Mouse (Mus musculus): ENCODE measurements at regions not wholly inside any gene's neighbourhood (a gene's known extent, or its start where the extent isn't known, plus 50 kb on each side); places are given as distances from the start of the nearest gene placed in this dataset.

- DNase-seq (ENCODE audit: low spot score), result no peak
These were observed 135.6 kb downstream of the Rbm19 start for GRCm38 (mm10) chr5:120251697-120252401.

DNA sequence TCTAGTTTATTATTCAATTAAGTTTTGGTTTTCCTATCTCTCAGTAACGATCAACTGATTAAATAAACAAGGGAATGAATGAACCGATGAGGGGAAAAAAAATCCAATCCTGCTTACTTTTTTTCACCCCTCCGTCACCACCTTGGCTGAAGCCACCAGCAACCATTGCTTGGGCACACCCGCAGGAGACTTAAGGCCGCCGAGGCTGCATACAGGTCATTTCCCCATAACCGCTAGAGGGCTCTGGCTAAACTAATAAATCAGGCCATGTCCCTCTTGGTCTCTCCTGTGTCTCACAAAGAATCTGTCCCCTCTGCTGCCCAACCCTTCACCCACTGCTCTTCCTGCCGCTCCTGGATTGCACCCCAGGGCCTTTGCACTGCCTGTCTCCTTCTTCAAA, 136.3 kb downstream of the Rbm19 start:
- no peak for DNase-seq (ENCODE audit: low spot score)

GRCm38 (mm10) chr5:120262715-120263273, 146.5 kb downstream of the Rbm19 start:
- no peak for DNase-seq (ENCODE audit: low spot score)

DNA sequence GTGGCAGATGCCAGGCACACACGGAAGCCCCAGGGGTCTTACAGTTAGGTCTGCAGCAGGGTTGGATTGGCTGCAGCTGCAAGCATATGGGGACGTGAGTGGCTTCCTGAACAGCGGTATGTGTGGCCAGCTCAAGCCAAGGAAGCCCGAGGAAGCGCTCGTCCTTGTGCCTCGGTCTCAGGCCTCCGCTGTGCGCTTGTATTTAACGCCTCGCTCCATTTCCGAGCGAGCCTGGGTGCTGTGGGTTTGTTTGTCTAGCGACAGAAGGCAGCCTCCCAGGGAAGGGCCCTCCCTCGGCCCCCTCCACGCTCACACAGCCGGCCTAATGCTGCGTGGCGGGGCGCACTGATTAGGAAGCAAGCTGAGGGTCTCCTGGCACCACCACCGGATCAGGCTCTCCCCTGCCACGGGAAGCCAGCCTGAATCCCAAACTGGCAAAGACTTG, 153.2 kb downstream of the Rbm19 start:
- no peak for DNase-seq (ENCODE audit: low spot score)

GRCm38 (mm10) chr5:120270887-120271616, 154.8 kb downstream of the Rbm19 start:
- DNase-seq (ENCODE audit: low spot score), result no peak

- no peak for DNase-seq (ENCODE audit: low spot score)
These were observed 155.3 kb upstream of the Lhx5 start for GRCm38 (mm10) chr5:120276229-120276628.

- DNase-seq (ENCODE audit: low spot score), result no peak
These were observed 151.2 kb upstream of the Lhx5 start for GRCm38 (mm10) chr5:120280321-120280720.

GRCm38 (mm10) chr5:120280991-120281602, 150.4 kb upstream of the Lhx5 start:
- DNase-seq (ENCODE audit: low spot score), result no peak

DNA sequence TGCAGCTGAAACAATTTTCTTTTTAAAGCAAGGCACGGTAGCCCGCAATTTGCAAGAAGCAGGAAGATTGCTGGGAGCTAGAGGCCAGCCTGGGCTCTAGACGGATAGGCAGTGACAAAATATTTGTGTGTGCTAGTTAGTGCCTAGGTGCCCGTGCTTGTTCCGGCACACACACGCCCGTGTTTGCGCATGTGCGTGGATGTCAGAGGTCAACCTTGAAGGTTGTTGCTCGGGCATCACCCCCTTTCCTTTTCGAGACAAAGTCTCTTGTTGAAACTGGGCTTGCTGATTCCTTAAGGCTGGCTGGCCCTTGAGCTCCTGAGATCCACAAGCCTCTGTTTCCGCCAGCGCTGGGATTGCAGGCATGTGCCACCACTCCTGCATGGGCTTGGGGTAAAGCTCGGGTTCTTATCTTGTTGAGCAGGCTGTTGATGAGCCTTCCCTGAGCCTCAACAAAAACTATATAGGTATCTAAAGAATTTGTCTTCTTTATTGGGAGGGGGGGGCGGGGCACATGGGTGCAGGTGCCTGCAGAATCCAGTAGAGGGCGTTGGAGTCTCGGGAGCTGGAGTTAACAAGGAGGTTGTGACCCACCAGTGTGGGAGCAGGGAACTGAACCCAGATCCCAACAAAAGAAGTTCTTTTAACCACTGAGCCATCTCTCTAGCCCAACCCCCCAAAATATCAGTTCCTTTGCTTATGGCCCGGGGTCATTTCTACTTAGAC, 149.5 kb upstream of the Lhx5 start:
- DNase-seq (ENCODE audit: low spot score), result no peak

GRCm38 (mm10) chr5:120284625-120285024, 146.9 kb upstream of the Lhx5 start:
- no peak for DNase-seq (ENCODE audit: low spot score)

DNA sequence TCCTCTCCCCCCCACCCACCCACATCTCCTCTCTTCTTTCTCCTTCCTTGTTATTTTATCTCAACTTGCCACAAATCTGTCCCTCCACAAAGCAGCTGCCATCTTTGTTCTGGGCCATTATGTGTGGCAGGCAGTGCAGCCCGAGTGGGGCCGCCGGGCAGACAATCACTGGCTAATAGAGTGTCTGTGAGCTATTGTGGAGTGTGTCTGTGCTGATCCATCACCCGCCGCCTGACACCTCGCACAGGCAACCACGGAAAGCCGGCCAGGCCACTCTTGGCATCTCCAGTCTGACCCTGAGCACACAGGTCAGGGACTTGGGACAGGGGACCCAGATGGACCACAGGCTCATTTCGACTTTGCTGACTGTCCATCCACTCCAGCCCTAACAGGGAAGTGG, 146.5 kb upstream of the Lhx5 start:
- DNase-seq (ENCODE audit: low spot score), result no peak

DNA sequence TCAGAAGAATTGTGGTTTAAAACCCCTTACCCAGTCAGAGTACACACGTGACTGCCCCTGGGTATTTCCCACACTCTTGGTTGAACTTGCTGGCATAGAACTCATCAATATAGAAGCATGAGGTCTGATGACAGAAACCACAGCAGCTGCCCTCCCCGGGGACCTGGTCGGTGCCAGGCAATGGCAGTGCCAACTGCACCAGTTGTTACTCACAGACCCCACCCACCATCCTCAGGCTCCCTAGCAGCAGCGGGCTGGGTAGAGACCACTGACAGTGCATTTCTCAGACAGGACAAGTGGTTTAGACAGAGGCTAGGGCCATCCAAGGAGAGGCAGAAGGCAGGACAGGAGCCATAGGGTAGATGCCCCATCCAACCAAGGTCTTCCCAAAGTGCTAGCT, 144.7 kb upstream of the Lhx5 start:
- no peak for DNase-seq (ENCODE audit: low spot score)

DNA sequence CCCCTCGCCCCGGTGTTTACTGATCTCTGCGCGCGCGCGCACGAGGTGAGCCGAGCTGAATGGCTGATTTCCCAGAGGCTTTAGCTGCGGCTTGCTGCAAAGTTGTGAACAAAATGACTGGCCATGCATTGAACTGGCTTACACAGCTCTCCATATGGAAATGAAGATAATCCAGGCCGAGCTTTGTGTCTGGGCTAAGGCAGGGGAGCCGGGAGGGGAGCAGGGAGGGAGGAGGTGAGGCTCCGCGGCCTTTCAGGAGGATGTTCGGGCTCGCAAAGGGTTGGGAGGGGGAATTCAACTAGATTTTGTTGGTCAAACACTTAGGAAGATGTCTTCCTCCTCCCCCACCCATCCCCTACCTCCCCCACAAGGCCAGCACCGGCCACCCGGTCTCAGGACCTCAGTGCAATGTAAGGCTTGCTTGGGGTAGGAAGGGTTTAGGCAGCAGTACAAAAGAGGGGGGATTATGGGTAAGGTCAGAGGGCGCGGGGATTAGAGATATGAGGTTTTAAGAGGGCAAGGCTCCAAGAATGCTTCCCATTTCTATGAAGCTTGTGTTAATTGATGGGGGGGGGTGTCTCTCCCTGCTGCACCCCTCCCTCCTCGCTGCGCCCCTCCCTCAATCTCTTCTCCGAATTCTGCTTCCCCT, 143.3 kb upstream of the Lhx5 start:
- no peak for DNase-seq (ENCODE audit: low spot score)

DNA sequence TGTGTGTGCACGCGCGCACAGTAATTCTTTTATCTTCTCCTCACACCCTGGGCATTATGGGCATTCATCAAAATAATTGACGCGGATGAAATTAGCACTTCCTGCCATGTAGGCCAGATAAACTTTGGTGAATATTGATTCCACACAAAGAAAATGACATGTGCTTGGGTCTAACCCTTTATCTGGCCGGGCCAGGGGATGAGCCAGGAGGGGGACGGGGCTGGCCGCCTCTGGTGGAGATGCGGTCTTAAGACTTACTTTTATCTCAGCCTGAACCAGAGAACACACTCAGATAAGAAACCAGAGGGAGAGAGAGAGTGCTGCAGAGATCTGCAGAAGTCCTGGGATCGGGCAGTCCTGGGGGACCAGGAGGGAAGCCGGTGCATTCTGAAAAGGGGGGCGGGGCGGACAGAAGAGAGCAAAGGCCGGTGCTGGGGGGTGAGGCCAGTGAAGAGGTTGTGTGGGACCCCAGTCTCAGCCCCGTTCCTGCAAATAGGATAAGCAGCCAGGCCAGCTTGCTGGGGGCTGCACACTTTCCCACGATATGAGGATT, 136.9 kb upstream of the Lhx5 start:
- peak; percentile 31 for DNase-seq (ENCODE audit: low spot score)

- no peak for DNase-seq (ENCODE audit: low spot score)
These were observed 134.3 kb upstream of the Lhx5 start for GRCm38 (mm10) chr5:120297190-120297589.

DNA sequence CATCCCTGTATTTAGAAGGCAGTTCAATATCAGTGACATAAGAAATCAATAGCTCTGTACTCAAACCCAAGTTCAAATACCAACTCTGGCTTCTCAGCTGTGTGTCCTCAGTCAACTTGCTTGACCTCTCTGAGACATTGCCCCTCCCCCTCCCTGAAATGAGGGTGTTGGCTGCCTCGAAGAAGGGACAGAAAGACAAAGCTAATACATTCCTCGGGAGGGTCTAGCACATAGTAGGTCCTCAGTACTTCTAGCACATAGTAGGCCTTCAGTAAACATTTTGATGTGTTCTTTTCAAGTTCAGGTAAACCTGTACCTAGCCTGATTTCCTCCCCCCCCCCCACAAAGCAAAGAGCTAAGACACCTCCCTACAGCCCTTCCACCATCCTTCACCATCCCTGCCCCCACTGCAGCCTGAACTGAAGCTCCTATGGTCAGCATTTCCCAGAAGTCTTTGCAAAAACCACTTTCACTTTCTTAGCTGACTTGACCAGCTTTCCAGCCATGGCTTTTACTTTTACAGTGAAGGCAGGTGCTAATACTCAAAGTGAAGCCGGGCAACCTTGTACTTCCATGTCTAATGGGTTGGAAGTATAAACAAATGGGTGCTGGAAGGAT, 133.7 kb upstream of the Lhx5 start:
- DNase-seq (ENCODE audit: low spot score), result no peak

- no peak for DNase-seq (ENCODE audit: low spot score)
These were observed 129.8 kb upstream of the Lhx5 start for GRCm38 (mm10) chr5:120301672-120302071.

DNA sequence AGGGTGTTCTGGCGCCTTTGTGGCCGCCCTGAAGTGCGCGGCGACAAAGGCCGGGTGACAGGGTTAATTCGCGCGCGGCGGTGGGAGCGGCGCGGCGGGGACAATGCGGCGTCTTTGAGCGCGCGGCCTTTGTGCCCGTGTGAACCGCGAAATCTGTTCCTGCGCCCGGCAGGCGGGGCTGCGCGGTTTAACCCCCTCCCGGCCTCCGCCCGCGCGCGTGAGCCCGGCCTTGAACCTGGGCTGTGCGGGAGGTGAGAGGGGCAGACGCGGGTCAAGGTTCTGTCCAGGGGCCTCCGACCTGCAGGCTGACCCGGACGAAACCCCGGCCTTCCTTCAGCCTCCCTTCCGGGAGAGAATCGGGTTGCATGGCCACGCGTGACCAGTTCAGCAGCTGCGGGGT, 129.2 kb upstream of the Lhx5 start:
- DNase-seq (ENCODE audit: low spot score), result no peak

GRCm38 (mm10) chr5:120304295-120304701, 127.2 kb upstream of the Lhx5 start:
- no peak for DNase-seq (ENCODE audit: low spot score)

DNA sequence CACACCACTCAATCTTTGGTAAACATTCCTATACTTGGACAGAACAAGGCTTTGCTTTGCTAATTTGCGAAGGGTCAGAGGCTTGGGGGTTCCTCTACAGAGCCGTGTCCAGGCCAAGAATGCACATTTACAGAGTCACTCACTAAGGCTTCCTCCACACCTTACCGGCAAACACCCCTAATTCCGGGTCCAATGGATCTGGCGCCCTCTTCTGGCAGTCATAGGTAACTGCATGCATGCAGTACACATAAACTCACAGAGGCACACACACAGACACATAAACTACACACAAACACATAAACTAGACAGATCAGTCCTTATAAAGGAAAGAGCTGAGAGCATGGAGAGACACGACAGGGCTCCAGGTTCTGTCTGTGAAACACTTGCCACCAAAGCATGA, 119.2 kb upstream of the Lhx5 start:
- no peak for DNase-seq (ENCODE audit: low spot score)

DNA sequence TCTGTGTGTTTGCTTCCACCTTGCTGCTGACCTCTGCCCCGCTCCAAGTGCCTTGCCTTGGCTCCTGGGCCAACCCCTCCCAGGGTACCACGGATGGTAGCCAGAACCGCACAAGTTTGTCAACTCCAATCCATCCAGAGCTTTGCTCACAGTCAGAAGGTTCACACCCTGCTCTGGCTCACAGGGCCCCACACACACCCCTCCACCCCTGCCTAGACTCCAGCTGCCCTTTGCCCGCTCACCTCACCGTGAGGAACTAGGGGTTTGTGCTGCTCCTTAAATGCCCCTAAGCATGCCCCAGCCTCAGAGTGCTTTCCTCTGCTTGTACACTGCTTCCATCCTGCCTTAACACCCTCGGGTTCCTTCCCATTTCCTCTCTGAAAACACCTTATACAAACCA, 117.5 kb upstream of the Lhx5 start:
- no peak for DNase-seq (ENCODE audit: low spot score)
